Mouse (Mus musculus) left cerebral cortex, adult 11 months (tissue): ENCODE results near the gene Gmip.
A peak's percentile ranks its signal among the peaks of the same experiment; 100 is the strongest.

Experiments used
- DNase-seq: peaks from one replicate; pipeline ENCODE4 v3.0.0; 2022; ENCODE audit warnings: low spot score

The Gmip gene

DNA sequence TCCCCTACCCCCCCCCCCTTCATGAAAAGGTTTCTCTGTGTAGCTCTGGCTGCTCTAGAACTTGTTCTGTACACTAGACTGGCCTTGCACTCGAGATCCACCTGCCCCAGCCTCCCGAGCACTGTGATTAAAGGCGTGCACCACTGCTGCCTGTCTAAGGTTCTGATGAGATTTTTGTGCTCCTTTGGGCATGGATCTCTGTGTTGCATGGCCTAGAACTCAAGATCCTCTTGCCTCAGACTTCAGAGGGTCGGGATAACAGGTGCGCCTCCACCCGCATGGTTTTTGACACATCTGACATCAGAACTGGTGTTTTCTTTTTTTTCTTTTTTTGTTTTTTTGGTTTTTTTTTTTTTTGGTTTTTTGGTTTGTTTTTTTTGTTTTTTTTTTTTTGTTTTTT is 3.9 kb upstream of the Gmip start:
- DNase-seq = no peak

DNA sequence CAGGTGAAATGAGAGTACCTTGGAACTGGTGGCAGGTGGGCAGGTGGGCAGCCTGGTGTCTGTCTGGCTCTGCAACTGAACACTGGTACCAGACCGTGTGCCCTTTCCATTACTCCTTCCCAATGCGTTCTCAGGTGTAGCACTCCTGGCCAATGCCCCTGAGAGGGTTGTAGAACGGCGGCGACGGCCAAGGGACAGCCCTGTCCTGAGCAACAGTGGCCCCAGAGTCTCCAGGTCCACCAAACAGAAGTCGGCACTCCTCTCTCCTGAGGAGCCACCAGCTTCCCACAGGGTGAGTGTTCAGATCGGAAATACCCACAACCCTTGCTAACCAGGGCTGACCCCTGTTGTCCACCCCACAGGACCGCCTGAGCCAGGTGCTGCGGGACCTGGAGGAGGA is 3.4 kb upstream of the Gmip start:
- no peak for DNase-seq

DNA sequence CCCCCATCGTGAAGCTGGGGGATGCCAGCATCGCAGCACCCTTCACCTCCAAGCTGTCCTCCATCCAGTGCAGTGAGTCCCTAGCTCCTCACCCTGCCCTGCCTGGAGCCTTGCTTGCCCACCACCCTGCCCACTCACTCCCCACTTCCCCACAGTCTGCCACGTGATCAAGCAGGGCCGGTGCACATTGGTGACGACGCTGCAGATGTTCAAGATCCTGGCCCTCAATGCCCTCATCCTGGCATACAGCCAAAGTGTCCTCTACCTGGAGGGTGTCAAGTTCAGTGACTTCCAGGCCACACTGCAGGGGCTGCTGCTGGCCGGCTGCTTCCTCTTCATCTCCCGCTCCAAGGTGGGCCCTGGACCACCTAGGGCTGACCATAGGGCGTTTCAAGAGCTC is 3.0 kb upstream of the Gmip start:
- no peak for DNase-seq

DNA sequence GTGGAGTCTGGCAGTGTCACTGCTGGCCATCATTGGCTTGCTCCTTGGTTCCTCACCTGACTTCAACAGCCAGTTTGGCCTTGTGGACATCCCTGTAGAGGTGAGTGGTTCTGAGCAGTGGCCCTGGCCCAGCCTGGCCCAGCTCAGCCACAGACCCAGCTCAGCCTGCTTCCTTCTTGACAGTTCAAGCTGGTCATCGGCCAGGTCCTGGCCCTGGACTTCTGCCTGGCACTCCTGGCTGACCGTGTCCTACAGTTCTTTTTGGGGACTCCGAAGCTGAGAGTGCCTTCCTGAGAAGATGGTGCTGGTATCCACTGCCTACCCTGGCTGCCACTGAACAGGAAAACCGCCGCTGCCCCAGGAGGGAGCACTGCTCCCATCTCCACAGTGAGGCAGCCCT is 1.2 kb upstream of the Gmip start:
- DNase-seq = no peak

- no peak for DNase-seq
Measured at GRCm38 (mm10) chr8:69808864-69809403, 455 bp downstream of the Gmip start.

DNA sequence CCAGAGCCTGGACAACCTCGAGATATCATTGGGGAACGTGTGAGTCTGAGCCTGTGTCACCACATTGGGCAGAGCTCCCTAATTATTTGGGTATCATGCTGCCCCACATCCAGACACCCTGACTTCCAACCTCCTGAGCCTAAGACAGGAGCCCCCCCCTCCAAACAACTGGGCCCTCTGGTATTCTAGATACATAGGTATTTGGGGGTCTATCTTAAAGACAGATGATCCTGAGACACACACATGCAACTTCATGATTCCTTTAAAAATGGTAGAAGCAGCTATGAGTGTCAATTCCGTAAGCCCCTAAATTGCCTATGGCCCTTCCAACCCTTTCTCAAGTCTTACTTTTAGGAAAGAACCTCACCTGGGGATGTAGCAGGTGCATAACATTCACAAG is 1.3 kb downstream of the Gmip start:
- no peak for DNase-seq

DNA sequence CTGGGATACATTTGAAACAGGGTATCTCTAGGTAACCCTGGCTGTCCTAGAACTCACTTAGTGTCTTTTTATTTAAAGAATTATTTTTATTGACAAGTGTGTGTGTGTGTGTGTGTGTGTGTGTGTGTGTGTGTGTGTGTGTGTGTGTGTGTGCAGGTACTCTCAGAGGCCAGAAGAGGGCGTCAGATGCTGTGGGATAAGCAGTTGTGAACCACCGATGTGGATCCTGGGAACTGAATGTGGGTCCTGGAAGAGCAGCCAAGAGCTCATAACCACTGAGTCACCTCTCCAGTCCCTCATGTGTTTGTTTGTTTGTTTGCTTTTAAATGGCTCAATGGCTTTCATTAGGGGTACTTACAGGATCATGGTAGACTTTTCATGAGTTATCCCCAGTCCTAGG is 6.4 kb downstream of the Gmip start:
- DNase-seq = no peak

GRCm38 (mm10) chr8:69815396-69815795 is 6.9 kb downstream of the Gmip start:
- DNase-seq = no peak

DNA sequence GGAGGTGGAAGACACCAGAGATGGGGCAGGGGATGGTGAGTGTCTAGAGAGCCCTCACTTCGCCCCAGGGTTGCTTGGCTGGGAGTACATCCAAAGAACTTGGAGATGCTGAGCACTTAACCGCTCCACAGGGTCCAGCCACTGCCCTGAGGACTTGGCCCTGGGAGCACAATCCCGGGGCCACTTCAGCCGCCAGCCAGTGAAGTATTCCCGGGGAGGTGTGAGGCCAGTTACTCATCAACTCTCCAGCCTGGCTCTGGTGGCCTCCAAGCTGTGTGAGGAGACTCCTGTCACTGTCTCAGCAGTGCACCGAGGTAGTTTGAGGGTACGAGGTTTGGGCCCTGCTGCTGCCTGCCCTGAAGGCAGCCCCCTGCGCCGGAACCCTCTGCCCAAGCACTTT is 12.0 kb downstream of the Gmip start:
- DNase-seq = no peak

DNA sequence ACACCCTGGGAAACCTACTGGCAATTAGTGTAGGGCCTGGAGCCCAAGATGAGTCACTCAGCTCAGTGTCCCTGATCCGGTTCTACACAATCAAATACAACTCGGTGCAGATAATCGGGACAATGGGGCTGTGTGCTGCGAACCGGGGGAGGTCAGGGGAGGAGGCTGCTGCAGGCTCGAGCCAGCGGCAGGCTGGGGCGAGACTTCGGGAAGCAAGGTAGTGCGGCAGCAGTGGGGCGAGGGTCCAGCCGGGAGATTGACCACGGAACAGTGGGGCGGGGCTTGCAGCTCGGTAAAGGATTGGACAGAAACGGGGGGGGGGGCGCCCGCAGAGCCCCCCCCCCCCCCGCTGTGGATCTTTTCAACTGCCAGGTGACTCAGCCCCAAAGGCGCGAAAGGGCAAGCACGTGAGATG is 13.5 kb downstream of the Gmip start:
- DNase-seq = no peak

DNA sequence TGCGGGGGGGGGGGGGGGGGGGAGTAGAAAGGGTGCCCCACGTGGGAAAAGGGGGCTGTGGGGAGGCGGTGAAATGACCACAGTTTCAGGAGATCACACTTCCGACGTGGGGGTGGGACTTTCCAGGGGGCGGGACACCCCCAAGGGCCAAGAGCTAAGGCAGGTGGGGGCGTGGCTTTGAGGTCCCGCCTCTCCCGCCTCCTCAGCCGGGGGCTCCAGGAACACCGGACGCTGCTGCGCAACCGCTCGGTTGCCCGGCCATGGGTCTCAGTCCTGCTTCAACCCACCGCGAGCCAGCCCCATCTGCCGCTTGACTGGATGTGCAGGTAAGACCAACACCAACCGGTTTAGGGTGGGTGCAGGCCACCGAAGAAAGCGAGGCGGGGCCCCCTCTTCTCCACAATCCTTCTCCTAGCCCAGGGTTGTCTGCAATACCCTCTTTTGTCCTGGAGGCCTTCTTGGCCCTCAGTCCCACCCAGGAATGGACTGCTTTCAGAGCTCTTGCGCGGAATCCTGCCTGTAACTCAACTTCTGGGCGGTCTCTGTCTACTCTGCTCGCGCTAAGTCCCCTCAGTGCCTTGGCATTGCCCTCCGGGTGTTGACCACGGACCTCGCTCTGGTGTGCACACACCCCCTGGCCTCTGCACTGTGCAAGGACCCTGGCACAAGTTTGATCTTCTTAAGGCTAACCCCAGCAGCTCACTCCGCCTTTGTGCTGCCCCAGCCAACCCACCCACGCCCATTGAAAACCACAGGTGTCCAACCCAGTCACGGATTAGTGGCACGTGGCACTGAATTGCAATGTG is 14.1 kb downstream of the Gmip start, which contains the start of gene Lpar2:
Lpar2 (plus strand) TSS at position 44 of the 806 bp plus-strand sequence.
- no peak for DNase-seq

DNA sequence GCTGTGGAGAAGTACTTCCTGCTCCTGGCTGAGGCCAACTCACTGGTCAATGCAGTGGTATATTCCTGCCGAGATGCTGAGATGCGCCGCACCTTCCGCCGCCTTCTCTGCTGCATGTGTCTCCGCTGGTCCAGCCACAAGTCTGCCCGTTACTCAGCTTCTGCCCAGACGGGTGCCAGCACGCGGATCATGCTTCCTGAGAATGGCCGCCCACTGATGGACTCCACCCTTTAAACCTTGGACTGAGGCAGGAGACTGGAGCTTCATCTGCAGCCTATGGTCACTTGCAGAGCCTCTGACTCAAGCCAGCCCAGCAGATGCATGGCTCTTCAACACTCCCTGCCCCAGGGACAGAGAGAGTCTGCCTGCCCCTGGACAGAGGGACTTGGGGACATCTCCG is 17.9 kb downstream of the Gmip start:
- no peak for DNase-seq

GRCm38 (mm10) chr8:69832298-69832853 is 23.9 kb downstream of the Gmip start, which contains the start of gene Pbx4:
Gene Pbx4, plus strand, starts transcription at chr8:69832491.
- peak; percentile 96 for DNase-seq

GRCm38 (mm10) chr8:69837057-69837682 is 28.7 kb downstream of the Gmip start:
- no peak for DNase-seq

GRCm38 (mm10) chr8:69847167-69848065 is 38.9 kb downstream of the Gmip start:
- no peak for DNase-seq

DNA sequence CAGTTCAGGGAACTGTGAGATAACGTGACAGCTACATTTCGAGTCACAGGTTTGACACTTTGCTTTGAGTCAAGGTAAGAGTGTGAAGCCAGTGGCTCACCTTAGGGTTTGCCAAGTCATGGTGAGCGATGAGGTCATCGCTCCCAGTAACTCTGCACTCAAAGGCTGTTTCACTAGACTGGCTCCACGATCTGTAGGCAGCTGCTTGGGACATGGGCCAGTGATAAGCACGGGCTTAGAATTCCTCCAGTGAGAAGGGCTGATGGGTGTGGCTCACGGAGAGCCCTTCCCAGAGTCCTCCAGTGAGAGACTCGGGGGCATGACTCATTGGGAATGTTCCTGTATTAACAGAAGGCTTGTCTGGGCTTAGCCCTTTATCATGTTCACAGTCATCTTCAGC is 40.5 kb downstream of the Gmip start:
- no peak for DNase-seq

DNA sequence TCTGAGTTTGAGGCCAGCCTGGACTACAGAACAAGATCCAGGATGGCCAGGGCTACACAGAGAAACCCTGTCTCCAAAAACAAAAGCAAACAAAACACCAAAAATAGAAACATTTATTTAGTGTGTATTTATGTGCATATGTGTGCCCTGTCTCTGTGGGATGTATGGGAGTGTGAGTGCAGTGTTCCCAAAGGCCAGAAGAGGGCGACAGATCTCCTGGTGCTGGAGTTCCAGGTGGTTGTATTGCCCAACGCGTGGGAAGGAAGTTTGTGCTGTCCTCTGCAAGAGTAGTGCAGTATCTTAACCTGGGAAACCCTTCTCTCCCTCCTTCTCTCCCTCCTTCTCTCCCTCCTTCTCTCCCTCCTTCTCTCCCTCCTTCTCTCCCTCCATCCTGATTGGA is 41.4 kb downstream of the Gmip start:
- no peak for DNase-seq

DNA sequence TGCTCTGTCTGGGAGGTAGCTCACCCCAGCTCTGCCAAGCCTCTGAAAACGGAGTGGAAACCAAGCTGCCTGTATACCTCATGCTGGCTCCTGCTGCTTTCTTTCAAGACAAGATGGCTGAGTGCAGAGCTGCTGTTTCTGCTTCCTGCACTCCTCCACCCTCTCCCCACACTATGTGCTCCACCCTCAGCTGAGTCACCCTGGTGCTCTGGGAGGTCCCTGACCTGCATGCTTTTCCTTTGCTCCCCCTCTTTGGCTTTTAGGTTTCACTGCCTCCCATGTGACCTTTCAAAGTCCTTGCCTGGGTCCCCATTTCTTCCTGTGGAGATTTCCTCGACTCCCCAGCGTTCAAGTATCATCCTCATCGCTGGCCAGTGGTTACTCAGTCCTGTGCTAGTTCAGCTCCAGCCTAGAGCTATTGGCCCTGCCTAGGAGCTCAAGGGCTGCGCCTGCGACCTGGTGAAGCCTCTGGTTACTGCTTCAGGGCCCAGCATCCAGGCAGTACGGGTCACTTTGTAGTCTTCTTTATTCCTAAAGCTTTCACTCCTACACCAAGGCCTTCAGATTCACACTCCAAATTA is 42.5 kb downstream of the Gmip start:
- DNase-seq = no peak

DNA sequence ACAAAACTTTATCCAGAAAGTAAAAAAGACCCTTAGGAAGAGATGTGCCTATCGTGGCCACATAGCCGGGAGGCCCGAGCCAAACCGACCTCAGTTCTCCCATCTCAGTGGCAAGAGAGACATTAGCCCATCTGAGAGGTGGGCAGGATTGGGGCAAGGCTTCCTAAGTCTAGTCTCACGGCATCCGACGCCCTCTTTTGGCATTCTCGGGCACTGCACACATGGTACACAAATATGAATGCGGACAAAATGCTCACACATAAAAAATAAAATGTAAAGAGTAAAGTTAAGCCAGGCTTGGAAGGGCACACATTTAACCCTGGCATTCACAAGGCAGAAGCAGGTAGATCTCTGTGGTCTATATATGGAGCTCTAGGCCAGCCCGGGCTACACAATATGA is 45.4 kb downstream of the Gmip start:
- DNase-seq = no peak

- no peak for DNase-seq
Measured at GRCm38 (mm10) chr8:69860807-69861206, 52.3 kb downstream of the Gmip start.

DNA sequence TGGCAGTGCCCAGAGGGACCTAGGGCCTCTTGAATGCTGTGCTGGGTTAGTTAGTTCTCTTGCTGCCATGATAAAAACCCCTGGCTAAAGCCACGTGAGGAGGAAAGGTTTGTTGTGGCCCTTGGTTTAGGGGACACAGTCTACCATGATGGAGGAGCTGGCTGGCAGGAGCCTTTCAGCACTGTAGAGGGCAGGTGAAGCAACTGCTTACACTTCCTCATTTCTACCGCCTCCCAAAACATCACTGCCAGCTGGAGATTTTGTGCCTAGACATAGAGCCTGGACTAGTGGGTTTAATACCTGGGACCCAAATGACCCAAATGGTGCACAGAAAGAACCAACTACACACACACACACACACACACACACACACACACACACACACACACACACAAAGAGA is 52.8 kb downstream of the Gmip start:
- DNase-seq = no peak
